Mouse (Mus musculus): ENCODE results near the gene Map3k1. TPM values are rescaled to one million over a fixed set of nuclear protein-coding genes. Genes with fewer than 3 reads are reported as not detected.

Map3k1 gene
- polyA plus RNA-seq, 1 experiment from 2014 or later, result 19.3 TPM

- Histone ChIP-seq H3K27ac (ENCODE audit: low read depth, low read length) (no peak overlapping the region), H3K36me3 (ENCODE audit: control insufficient read depth, insufficient read depth, low read length) (no peaks in the 10 kb centered on the region), H3K9me3 (replicated peaks; ENCODE audit: control insufficient read depth, low read length) (no peaks in the 10 kb centered on the region), H3K4me1 (ENCODE audit: control insufficient read depth, insufficient read depth, low read length) (peaks cover 48% of the 10 kb centered on the region), H3K27me3 (ENCODE audit: control insufficient read depth, insufficient read depth, low read length) (no peaks in the 10 kb centered on the region), H3K4me2 (no peak overlapping the region), H3K9ac (ENCODE audit: low read depth, low read length) (no peak overlapping the region), H3K4me3 (ENCODE audit: low read depth, low read length) (no peak overlapping the region)
- WGBS (ENCODE audit: insufficient replicate concordance), result 75% methylated on average over 10 of the region's 10 CpGs
- ATAC-seq (replicated peaks; ENCODE audit: insufficient number of reproducible peaks, low FRiP score, low TSS enrichment), result no peak
Measured at GRCm38 (mm10) chr13:111801662-111802270, 7.0 kb downstream of the Map3k1 start.

- 48% methylated on average over 4 of the region's 4 CpGs for WGBS (ENCODE audit: insufficient replicate concordance)
- ATAC-seq (replicated peaks; ENCODE audit: insufficient number of reproducible peaks, low FRiP score, low TSS enrichment), result no peak
- Histone ChIP-seq H3K27ac (ENCODE audit: low read depth, low read length) (no peak overlapping the region), H3K27me3 (ENCODE audit: control insufficient read depth, insufficient read depth, low read length) (no peaks in the 10 kb centered on the region), H3K36me3 (ENCODE audit: control insufficient read depth, insufficient read depth, low read length) (no peaks in the 10 kb centered on the region), H3K4me3 (ENCODE audit: low read depth, low read length) (no peak overlapping the region), H3K4me1 (ENCODE audit: control insufficient read depth, insufficient read depth, low read length) (peaks cover 56% of the 10 kb centered on the region), H3K9me3 (replicated peaks; ENCODE audit: control insufficient read depth, low read length) (no peaks in the 10 kb centered on the region), H3K4me2 (no peak overlapping the region), H3K9ac (ENCODE audit: low read depth, low read length) (no peak overlapping the region)
Measured at GRCm38 (mm10) chr13:111800866-111801265, 7.9 kb downstream of the Map3k1 start.

- H3K4me2 ChIP-seq, result peak overlapping the region; percentile 46
- no peaks in the 10 kb centered on the region for H3K27me3 ChIP-seq (ENCODE audit: control insufficient read depth, insufficient read depth, low read length)
- ATAC-seq (replicated peaks; ENCODE audit: insufficient number of reproducible peaks, low FRiP score, low TSS enrichment), result no peak
- no peak overlapping the region for H3K4me3 ChIP-seq (ENCODE audit: low read depth, low read length)
- H3K36me3 ChIP-seq (ENCODE audit: control insufficient read depth, insufficient read depth, low read length), result no peaks in the 10 kb centered on the region
- no peak overlapping the region for H3K9ac ChIP-seq (ENCODE audit: low read depth, low read length)
- peaks cover 43% of the 10 kb centered on the region for H3K4me1 ChIP-seq (ENCODE audit: control insufficient read depth, insufficient read depth, low read length)
- no peaks in the 10 kb centered on the region for H3K9me3 ChIP-seq (replicated peaks; ENCODE audit: control insufficient read depth, low read length)
- H3K27ac ChIP-seq (ENCODE audit: low read depth, low read length), result peak overlapping the region; percentile 65
- WGBS (ENCODE audit: insufficient replicate concordance), result 46% methylated on average over 12 of the region's 12 CpGs
Measured at GRCm38 (mm10) chr13:111798044-111798443, 10.7 kb downstream of the Map3k1 start.

- Histone ChIP-seq H3K9me3 (replicated peaks; ENCODE audit: control insufficient read depth, low read length) (no peaks in the 10 kb centered on the region), H3K36me3 (ENCODE audit: control insufficient read depth, insufficient read depth, low read length) (no peaks in the 10 kb centered on the region), H3K4me1 (ENCODE audit: control insufficient read depth, insufficient read depth, low read length) (peaks cover 48% of the 10 kb centered on the region), H3K27me3 (ENCODE audit: control insufficient read depth, insufficient read depth, low read length) (no peaks in the 10 kb centered on the region), H3K9ac (ENCODE audit: low read depth, low read length) (no peak overlapping the region), H3K4me2 (peak overlapping the region; percentile 46), H3K27ac (ENCODE audit: low read depth, low read length) (peak overlapping the region; percentile 65; the same call in 1 of the 2 replicates), H3K4me3 (ENCODE audit: low read depth, low read length) (no peak overlapping the region)
- ATAC-seq (replicated peaks; ENCODE audit: insufficient number of reproducible peaks, low FRiP score, low TSS enrichment), result peak; percentile 82
- 14% methylated on average over 8 of the region's 8 CpGs for WGBS (ENCODE audit: insufficient replicate concordance)
Measured at GRCm38 (mm10) chr13:111797021-111797420, 11.8 kb downstream of the Map3k1 start.

- H3K9ac ChIP-seq (ENCODE audit: low read depth, low read length), result no peak overlapping the region
- H3K9me3 ChIP-seq (replicated peaks; ENCODE audit: control insufficient read depth, low read length), result no peaks in the 10 kb centered on the region
- peaks cover 51% of the 10 kb centered on the region for H3K4me1 ChIP-seq (ENCODE audit: control insufficient read depth, insufficient read depth, low read length)
- peak overlapping the region; percentile 46 for H3K4me2 ChIP-seq
- no peak overlapping the region for H3K4me3 ChIP-seq (ENCODE audit: low read depth, low read length)
- H3K27me3 ChIP-seq (ENCODE audit: control insufficient read depth, insufficient read depth, low read length), result no peaks in the 10 kb centered on the region
- ATAC-seq (replicated peaks; ENCODE audit: insufficient number of reproducible peaks, low FRiP score, low TSS enrichment), result 0 out of 2 replicates have a peak, but pooled peaks have one; percentile 22
- no peaks in the 10 kb centered on the region for H3K36me3 ChIP-seq (ENCODE audit: control insufficient read depth, insufficient read depth, low read length)
- H3K27ac ChIP-seq (ENCODE audit: low read depth, low read length), result no peak overlapping the region
- 45% methylated on average over 11 of the region's 11 CpGs for WGBS (ENCODE audit: insufficient replicate concordance)
Measured at GRCm38 (mm10) chr13:111796191-111796920, 12.4 kb downstream of the Map3k1 start.

GRCm38 (mm10) chr13:111792975-111793287, 15.9 kb downstream of the Map3k1 start:
- 87% methylated on average over 14 of the region's 14 CpGs for WGBS (ENCODE audit: insufficient replicate concordance)
- ATAC-seq (replicated peaks; ENCODE audit: insufficient number of reproducible peaks, low FRiP score, low TSS enrichment), result no peak
- Histone ChIP-seq H3K27me3 (ENCODE audit: control insufficient read depth, insufficient read depth, low read length) (no peaks in the 10 kb centered on the region), H3K27ac (ENCODE audit: low read depth, low read length) (no peak overlapping the region), H3K36me3 (ENCODE audit: control insufficient read depth, insufficient read depth, low read length) (no peaks in the 10 kb centered on the region), H3K4me2 (no peak overlapping the region), H3K9ac (ENCODE audit: low read depth, low read length) (no peak overlapping the region), H3K9me3 (replicated peaks; ENCODE audit: control insufficient read depth, low read length) (no peaks in the 10 kb centered on the region), H3K4me1 (ENCODE audit: control insufficient read depth, insufficient read depth, low read length) (peaks cover 68% of the 10 kb centered on the region), H3K4me3 (ENCODE audit: low read depth, low read length) (no peak overlapping the region)

GRCm38 (mm10) chr13:111792130-111792974, 16.4 kb downstream of the Map3k1 start:
- Histone ChIP-seq H3K4me2 (no peak overlapping the region), H3K4me1 (ENCODE audit: control insufficient read depth, insufficient read depth, low read length) (peaks cover 66% of the 10 kb centered on the region), H3K36me3 (ENCODE audit: control insufficient read depth, insufficient read depth, low read length) (no peaks in the 10 kb centered on the region), H3K9me3 (replicated peaks; ENCODE audit: control insufficient read depth, low read length) (no peaks in the 10 kb centered on the region), H3K27me3 (ENCODE audit: control insufficient read depth, insufficient read depth, low read length) (no peaks in the 10 kb centered on the region), H3K9ac (ENCODE audit: low read depth, low read length) (no peak overlapping the region), H3K27ac (ENCODE audit: low read depth, low read length) (no peak overlapping the region), H3K4me3 (ENCODE audit: low read depth, low read length) (no peak overlapping the region)
- ATAC-seq (replicated peaks; ENCODE audit: insufficient number of reproducible peaks, low FRiP score, low TSS enrichment), result no peak
- WGBS (ENCODE audit: insufficient replicate concordance), result 70% methylated on average over 16 of the region's 16 CpGs

- Histone ChIP-seq H3K4me1 (ENCODE audit: control insufficient read depth, insufficient read depth, low read length) (peaks cover 60% of the 10 kb centered on the region), H3K9me3 (replicated peaks; ENCODE audit: control insufficient read depth, low read length) (no peaks in the 10 kb centered on the region), H3K36me3 (ENCODE audit: control insufficient read depth, insufficient read depth, low read length) (no peaks in the 10 kb centered on the region), H3K9ac (ENCODE audit: low read depth, low read length) (no peak overlapping the region), H3K27ac (ENCODE audit: low read depth, low read length) (no peak overlapping the region), H3K4me2 (no peak overlapping the region), H3K27me3 (ENCODE audit: control insufficient read depth, insufficient read depth, low read length) (no peaks in the 10 kb centered on the region), H3K4me3 (ENCODE audit: low read depth, low read length) (no peak overlapping the region)
- WGBS (ENCODE audit: insufficient replicate concordance), result 90% methylated on average over 11 of the region's 11 CpGs
- ATAC-seq (replicated peaks; ENCODE audit: insufficient number of reproducible peaks, low FRiP score, low TSS enrichment), result no peak
Measured at GRCm38 (mm10) chr13:111791596-111791995, 17.2 kb downstream of the Map3k1 start.
